Mouse (Mus musculus) thymus, adult 2 months (tissue): ENCODE measurements around the gene Gm20388.

ENCODE experiments used
- CTCF ChIP-seq: fragments of 200-500 bp; IDR thresholded peaks from 2 replicates; pipeline ENCODE4 v1.5.1; 2012; ENCODE audit warnings: mild to moderate bottlenecking, control low read depth, low read length, moderate library complexity, borderline replicate concordance; ENCODE audit not compliant: control insufficient read depth, poor library complexity, insufficient read depth; ENCODE audit errors: extremely low read depth
- POLR2A ChIP-seq: fragments of 200-500 bp; IDR thresholded peaks from 2 replicates; pipeline ENCODE4 v1.6.1; 2012; ENCODE audit warnings: mild to moderate bottlenecking, low read length, control low read depth, moderate library complexity; ENCODE audit not compliant: control insufficient read depth, poor library complexity, insufficient read depth; ENCODE audit errors: extremely low read depth

DNA sequence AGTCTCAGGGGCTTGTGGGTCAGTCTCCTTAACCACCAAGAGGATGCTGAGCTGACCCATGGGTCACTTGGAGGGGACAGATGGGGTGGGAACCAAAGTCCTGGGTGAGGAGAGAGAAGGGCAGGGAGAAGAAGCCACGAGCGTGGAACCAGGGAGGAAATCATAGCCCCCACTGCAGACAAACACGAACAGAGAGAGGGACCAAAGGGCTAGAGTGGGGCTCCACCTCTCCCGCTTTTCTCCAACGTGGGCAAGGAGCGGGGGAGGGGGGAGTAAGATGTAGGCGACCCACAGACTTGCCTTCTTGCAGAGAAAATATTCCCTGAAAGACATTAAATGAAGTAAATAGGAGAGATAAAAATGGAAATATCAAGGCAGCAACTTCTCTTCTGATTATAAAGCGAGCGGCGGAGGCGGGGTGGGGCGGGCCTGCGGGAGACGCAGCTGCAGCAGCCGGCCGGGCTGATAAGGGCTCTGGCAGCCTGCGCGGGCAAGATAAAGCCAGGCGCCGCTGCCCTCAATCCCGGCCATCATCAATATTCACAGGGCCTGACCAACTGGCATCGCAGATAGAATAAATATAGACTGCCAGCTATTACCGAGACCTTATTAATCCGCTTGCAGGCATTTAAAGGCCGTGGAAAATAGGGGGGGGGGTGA is 2809.6 kb downstream of the Gm20388 start:
- TF ChIP-seq CTCF (no peak), POLR2A (no peak)
